Mouse (Mus musculus): Measurements from ENCODE around the gene Sstr3. TPM values are rescaled to one million over a fixed set of nuclear protein-coding genes. Genes with fewer than 3 reads are reported as not detected.

Sstr3 gene
- polyA plus RNA-seq, 1 experiment: not detected

- Histone ChIP-seq H3K27me3 (ENCODE audit: control insufficient read depth) (no peaks in the 10 kb centered on the region), H3K4me3 (replicated peaks) (no peak within 1 kb of the TSS), H3K36me3 (ENCODE audit: control insufficient read depth) (no peaks in the 10 kb centered on the region), H3K9me3 (ENCODE audit: control insufficient read depth, low read length) (no peaks in the 10 kb centered on the region), H3K4me1 (ENCODE audit: control insufficient read depth) (no peaks in the 10 kb centered on the region)
- TF ChIP-seq TAL1 (IDR thresholded peaks at IDR 0.05; ENCODE audit: low read length): no peak
- TF ChIP-seq GATA1 (IDR thresholded peaks at IDR 0.05; ENCODE audit: low read length): no peak
Observed at GRCm38 (mm10) chr15:78494968-78495406, 49.5 kb downstream of the Sstr3 start, which contains the start of gene Il2rb. Gene Il2rb (minus strand): TSS chr15:78495271.

GRCm38 (mm10) chr15:78493401-78494010 is 51.0 kb downstream of the Sstr3 start:
- TF ChIP-seq TAL1 (IDR thresholded peaks at IDR 0.05; ENCODE audit: low read length): no peak
- no peak for TF ChIP-seq GATA1 (IDR thresholded peaks at IDR 0.05; ENCODE audit: low read length)

GRCm38 (mm10) chr15:78491301-78491700 is 53.2 kb downstream of the Sstr3 start:
- H3K9me3 ChIP-seq (ENCODE audit: control insufficient read depth, low read length): no peaks in the 10 kb centered on the region
- no peaks in the 10 kb centered on the region for H3K27me3 ChIP-seq (ENCODE audit: control insufficient read depth)
- H3K36me3 ChIP-seq (ENCODE audit: control insufficient read depth): no peaks in the 10 kb centered on the region
- no peaks in the 10 kb centered on the region for H3K4me1 ChIP-seq (ENCODE audit: control insufficient read depth)
- TF ChIP-seq GATA1 (IDR thresholded peaks at IDR 0.05; ENCODE audit: low read length) (no peak), TAL1 (IDR thresholded peaks at IDR 0.05; ENCODE audit: low read length) (no peak)
- no peak overlapping the region for H3K4me3 ChIP-seq (replicated peaks)

More at GRCm38 (mm10) chr15:78493401-78494010, 51.0 kb downstream of the Sstr3 start:
- Histone ChIP-seq H3K9me3 (ENCODE audit: control insufficient read depth, low read length) (no peaks in the 10 kb centered on the region), H3K4me3 (replicated peaks) (no peak overlapping the region), H3K27me3 (ENCODE audit: control insufficient read depth) (no peaks in the 10 kb centered on the region), H3K36me3 (ENCODE audit: control insufficient read depth) (no peaks in the 10 kb centered on the region), H3K4me1 (ENCODE audit: control insufficient read depth) (no peaks in the 10 kb centered on the region)

- no peak for TF ChIP-seq TAL1 (IDR thresholded peaks at IDR 0.05; ENCODE audit: low read length)
- no peaks in the 10 kb centered on the region for H3K4me1 ChIP-seq (ENCODE audit: control insufficient read depth)
- H3K4me3 ChIP-seq (replicated peaks): no peak overlapping the region
- H3K27me3 ChIP-seq (ENCODE audit: control insufficient read depth): no peaks in the 10 kb centered on the region
- H3K9me3 ChIP-seq (ENCODE audit: control insufficient read depth, low read length): no peaks in the 10 kb centered on the region
- H3K36me3 ChIP-seq (ENCODE audit: control insufficient read depth): no peaks in the 10 kb centered on the region
Observed at GRCm38 (mm10) chr15:78489906-78490305, 54.6 kb downstream of the Sstr3 start.

- H3K9me3 ChIP-seq (ENCODE audit: control insufficient read depth, low read length): no peaks in the 10 kb centered on the region
- H3K4me1 ChIP-seq (ENCODE audit: control insufficient read depth): no peaks in the 10 kb centered on the region
- TF ChIP-seq TAL1 (IDR thresholded peaks at IDR 0.05; ENCODE audit: low read length): no peak
- no peak for TF ChIP-seq GATA1 (IDR thresholded peaks at IDR 0.05; ENCODE audit: low read length)
- H3K36me3 ChIP-seq (ENCODE audit: control insufficient read depth): no peaks in the 10 kb centered on the region
- H3K27me3 ChIP-seq (ENCODE audit: control insufficient read depth): no peaks in the 10 kb centered on the region
- H3K4me3 ChIP-seq (replicated peaks): no peak overlapping the region
Observed at GRCm38 (mm10) chr15:78489248-78489647, 55.2 kb downstream of the Sstr3 start.

GRCm38 (mm10) chr15:78487066-78487465 is 57.4 kb downstream of the Sstr3 start:
- no peak for TF ChIP-seq GATA1 (IDR thresholded peaks at IDR 0.05; ENCODE audit: low read length)
- TF ChIP-seq TAL1 (IDR thresholded peaks at IDR 0.05; ENCODE audit: low read length): no peak
- Histone ChIP-seq H3K36me3 (ENCODE audit: control insufficient read depth) (no peaks in the 10 kb centered on the region), H3K4me1 (ENCODE audit: control insufficient read depth) (no peaks in the 10 kb centered on the region), H3K4me3 (replicated peaks) (no peak overlapping the region), H3K9me3 (ENCODE audit: control insufficient read depth, low read length) (no peaks in the 10 kb centered on the region), H3K27me3 (ENCODE audit: control insufficient read depth) (no peaks in the 10 kb centered on the region)

Other genes with a start within 250 kb of the Sstr3 start
- 0.19 and 0.28 TPM in 2 replicates for gene Csf2rb2, start 239.0 kb downstream of the Sstr3 start, polyA plus RNA-seq (2012)
- gene Csf2rb, start 218.9 kb downstream of the Sstr3 start, polyA plus RNA-seq (2012): 0.27 and 0.30 TPM in 2 replicates
- not detected in 2 replicates for gene Tex33, start 148.8 kb downstream of the Sstr3 start, polyA plus RNA-seq (2012)
- gene Tst, start 138.8 kb downstream of the Sstr3 start, polyA plus RNA-seq (2012): 3.8 and 3.9 TPM in 2 replicates
- gene Mpst, start 138.3 kb downstream of the Sstr3 start, polyA plus RNA-seq (2012): 68.7 and 72.8 TPM in 2 replicates
- gene Kctd17, start 116.1 kb downstream of the Sstr3 start, polyA plus RNA-seq (2012): 0.07 and 0.10 TPM in 2 replicates
- 0.02 and 0.07 TPM in 2 replicates for gene Tmprss6, start 76.1 kb downstream of the Sstr3 start, polyA plus RNA-seq (2012)
- gene Il2rb, start 49.4 kb downstream of the Sstr3 start, polyA plus RNA-seq (2012): 0.01 TPM in 1 of 2 replicates, not detected in the other
- 0.02 TPM in 1 of 2 replicates, not detected in the other for gene C1qtnf6, start 13.3 kb downstream of the Sstr3 start, polyA plus RNA-seq (2012)
- 12.7 and 13.9 TPM in 2 replicates for gene Rac2, start 28.1 kb upstream of the Sstr3 start, polyA plus RNA-seq (2012)
- 0.08 and 0.17 TPM in 2 replicates for gene Cyth4, start 52.4 kb upstream of the Sstr3 start, polyA plus RNA-seq (2012)
- gene Elfn2, start 174.1 kb upstream of the Sstr3 start, polyA plus RNA-seq (2012): 0.01 TPM in 1 of 2 replicates, not detected in the other
- gene Mfng, start 228.8 kb upstream of the Sstr3 start, polyA plus RNA-seq (2012): 0.10 and 0.13 TPM in 2 replicates